Mouse (Mus musculus) lung, postnatal 4 days (tissue): ENCODE measurements around the gene Ap3d1.

Source experiments
- DNase-seq, 2 experiments: peaks; one replicate each; pipeline ENCODE4 v3.0.0; 2021

Ap3d1 gene

GRCm38 (mm10) chr10:80665016-80665380 lies 77.1 kb downstream of the Ap3d1 start:
- peak; percentile 77 to 85 for DNase-seq

- DNase-seq, result peak; percentile 89 to 96
Measured at GRCm38 (mm10) chr10:80664197-80665015, 77.7 kb downstream of the Ap3d1 start.

DNA sequence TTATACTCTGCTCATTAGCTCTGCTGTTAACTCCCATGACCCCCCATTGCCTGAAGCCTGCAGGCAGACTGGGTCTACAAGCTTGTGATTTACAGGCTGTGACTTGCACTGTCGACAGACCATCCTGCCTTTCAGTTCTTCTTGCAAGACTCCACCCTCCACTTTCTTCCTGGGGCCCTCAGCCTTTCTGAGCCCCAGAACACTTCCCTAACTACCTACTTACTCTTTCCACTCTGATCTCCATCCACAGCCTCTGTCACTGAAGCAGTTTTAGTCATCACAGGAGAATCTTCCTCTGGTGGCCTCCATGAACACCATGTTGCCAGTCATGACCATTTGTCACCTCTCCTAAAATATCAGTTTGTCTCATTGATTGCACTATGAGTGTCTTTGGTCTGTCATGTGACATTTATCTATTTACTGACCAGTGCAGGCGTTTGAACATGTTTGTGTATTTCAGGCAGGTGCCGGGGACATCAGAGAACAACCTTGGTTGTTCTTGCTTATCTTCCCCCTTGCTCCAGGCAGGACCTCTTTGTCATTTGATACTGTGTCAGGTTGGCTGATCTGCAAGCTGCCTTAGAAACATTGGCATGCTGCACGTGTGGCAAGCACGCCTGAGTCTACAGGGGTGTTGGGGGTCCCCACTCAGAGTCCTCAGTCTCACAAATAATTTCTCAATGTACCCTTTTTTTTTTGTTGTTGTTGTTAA lies 78.4 kb downstream of the Ap3d1 start:
- no peak for DNase-seq

GRCm38 (mm10) chr10:80661149-80661548 lies 80.9 kb downstream of the Ap3d1 start:
- DNase-seq, result peak in 1 of 2 experiments; percentile 79

- peak in 1 of 2 experiments; percentile 82 for DNase-seq
Measured at GRCm38 (mm10) chr10:80659213-80659612, 82.9 kb downstream of the Ap3d1 start.

DNA sequence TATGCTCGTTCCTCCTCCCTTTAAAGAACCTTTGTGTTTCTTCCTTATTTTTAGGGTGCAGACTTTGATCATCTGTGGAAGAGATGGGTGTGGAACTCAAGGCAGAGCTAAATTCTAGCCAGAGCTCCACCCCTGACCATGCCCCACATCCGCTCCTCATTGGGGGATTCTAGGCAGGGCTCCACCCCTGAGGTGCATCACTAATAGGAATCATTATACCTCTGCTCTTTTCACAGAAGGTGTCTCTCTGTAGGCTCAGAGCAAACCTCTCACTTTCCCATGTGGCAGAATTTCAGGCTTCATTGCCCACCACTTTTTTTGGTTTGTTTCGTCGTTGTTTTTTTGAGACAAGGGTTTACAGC lies 83.2 kb downstream of the Ap3d1 start:
- no peak for DNase-seq

GRCm38 (mm10) chr10:80658194-80658840 lies 83.7 kb downstream of the Ap3d1 start:
- no peak for DNase-seq
